Mouse (Mus musculus): ENCODE results near the gene Smg1. TPM values are rescaled to one million over a fixed set of nuclear protein-coding genes. Genes with fewer than 3 reads are reported as not detected.

The Smg1 gene
- polyA plus RNA-seq, 1 experiment from 2014 or later = 23.6 TPM

DNA sequence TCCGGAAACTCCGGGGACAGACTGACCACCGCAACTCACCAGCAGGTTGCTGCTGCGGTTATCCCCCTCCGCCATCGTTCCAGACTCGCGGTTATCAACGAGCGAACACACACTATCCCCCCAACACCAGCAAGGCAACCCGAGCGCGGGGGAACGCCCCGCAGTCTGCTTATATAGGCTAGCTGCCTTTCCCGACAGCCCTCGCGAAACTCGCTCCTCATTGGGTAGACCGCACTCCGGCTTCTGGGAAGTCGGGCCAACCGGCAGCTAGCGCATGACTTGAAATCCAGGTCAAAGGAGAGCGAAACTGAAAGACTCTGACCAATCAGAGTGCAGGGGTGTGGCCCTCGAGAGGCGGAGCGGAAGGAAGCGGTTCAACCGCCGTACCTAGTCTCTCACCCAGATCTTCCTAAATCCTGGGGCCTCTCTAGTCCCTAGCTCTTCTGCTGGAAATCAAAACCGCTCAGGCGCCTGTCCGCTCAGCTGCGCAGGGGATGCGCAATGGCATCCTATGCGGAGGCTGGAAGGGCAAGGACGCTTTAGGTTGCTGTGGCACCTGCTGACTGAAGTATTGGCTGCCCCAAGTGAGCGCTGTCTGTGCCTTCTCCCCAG, 113.9 kb downstream of the Smg1 start, which contains the start of gene Arl6ip1:
TSS of gene Arl6ip1 (minus strand) at position 233 of the 612 bp plus-strand sequence.
- no peaks in the 10 kb centered on the region for H3K27me3 ChIP-seq
- H3K4me2 ChIP-seq = peak within 1 kb of the TSS; percentile 72
- peak within 1 kb of the TSS; percentile 92 for H3K27ac ChIP-seq
- H3K9ac ChIP-seq = peak within 1 kb of the TSS; percentile 86
- H3K9me3 ChIP-seq = no peaks in the 10 kb centered on the region
- H3K36me3 ChIP-seq = peaks cover 19% of the 10 kb centered on the region
- 1% methylated on average over 39 of the region's 39 CpGs for WGBS
- H3K4me3 ChIP-seq = peak within 1 kb of the TSS; percentile 73
- peak; percentile 99 for ATAC-seq (ENCODE audit: insufficient number of reproducible peaks, insufficient read depth, low FRiP score, low TSS enrichment, low read depth)
- H3K4me1 ChIP-seq = peaks cover 28% of the 10 kb centered on the region

GRCm38 (mm10) chr7:118128925-118129429, 114.5 kb downstream of the Smg1 start:
- under 1% methylated on average over 21 of the region's 21 CpGs for WGBS
- Histone ChIP-seq H3K27me3 (no peaks in the 10 kb centered on the region), H3K4me2 (peak overlapping the region; percentile 72), H3K9ac (peak overlapping the region; percentile 86), H3K4me3 (peak overlapping the region; percentile 73), H3K4me1 (peaks cover 28% of the 10 kb centered on the region), H3K36me3 (peaks cover 23% of the 10 kb centered on the region), H3K9me3 (no peaks in the 10 kb centered on the region), H3K27ac (peak overlapping the region; percentile 92)
- ATAC-seq (ENCODE audit: insufficient number of reproducible peaks, insufficient read depth, low FRiP score, low TSS enrichment, low read depth) = peak; percentile 75

DNA sequence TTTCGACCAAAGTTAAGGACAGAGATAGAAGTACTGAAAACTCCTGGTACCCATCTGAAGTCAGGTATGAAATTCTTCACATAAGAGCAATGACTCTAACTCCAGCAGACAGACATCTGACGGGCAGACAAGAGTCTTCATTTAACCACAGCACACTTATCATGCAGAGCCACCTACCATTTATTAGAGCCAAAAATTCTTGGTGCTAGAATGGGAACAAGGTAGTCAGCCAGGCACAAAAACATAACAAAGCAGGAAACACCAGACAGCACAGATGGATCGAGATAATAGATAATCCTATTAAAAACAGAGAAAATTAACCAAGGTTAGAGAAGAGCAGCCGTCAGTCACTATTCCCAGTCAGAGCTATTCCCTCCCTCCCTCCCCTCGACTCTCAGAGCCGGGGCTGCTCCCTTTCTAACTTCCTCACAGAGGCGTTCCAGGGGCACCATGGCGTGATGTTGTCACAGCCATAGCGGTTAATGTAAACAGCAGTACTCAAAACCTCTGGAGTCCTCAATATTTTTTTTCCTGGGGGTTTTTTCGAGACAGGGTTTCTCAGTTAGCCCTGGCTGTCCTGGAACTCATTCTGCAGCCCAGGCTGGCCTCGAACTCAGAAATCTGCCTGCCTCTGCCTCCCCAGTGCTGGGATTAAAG, 117.1 kb downstream of the Smg1 start:
- peaks cover 28% of the 10 kb centered on the region for H3K4me1 ChIP-seq
- H3K27ac ChIP-seq = no peak overlapping the region
- H3K9ac ChIP-seq = 0 out of 2 replicates have a peak overlapping the region, but pooled peaks have one; percentile 32
- ATAC-seq (ENCODE audit: insufficient number of reproducible peaks, insufficient read depth, low FRiP score, low TSS enrichment, low read depth) = no peak
- peak overlapping the region; percentile 72; the same call in 1 of the 2 replicates for H3K4me2 ChIP-seq
- H3K9me3 ChIP-seq = no peaks in the 10 kb centered on the region
- H3K4me3 ChIP-seq = 0 out of 2 replicates have a peak overlapping the region, but pooled peaks have one; percentile 4
- H3K27me3 ChIP-seq = no peaks in the 10 kb centered on the region
- peaks cover 44% of the 10 kb centered on the region for H3K36me3 ChIP-seq
- 76% methylated on average over 11 of the region's 11 CpGs for WGBS

DNA sequence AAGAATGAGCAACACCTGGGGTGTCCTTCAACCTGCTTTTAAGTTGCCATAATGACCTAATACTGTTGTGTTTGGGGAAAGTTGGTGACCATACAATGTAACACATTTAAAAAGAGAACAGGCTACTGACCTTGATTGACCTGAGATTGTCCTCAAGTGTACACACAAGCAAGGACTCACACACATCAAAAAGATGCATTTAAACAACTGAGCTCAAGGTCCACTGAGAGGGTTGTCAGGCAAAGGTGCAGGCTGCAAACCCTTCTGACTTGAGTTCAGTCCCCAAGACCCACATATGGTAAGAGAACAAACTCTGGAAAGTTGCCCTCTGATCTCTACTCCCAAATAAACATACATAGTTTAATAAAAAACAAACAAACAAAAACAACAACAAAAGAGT, 117.7 kb downstream of the Smg1 start:
- Histone ChIP-seq H3K9ac (no peak overlapping the region), H3K27me3 (no peaks in the 10 kb centered on the region), H3K4me2 (no peak overlapping the region), H3K4me3 (no peak overlapping the region), H3K9me3 (no peaks in the 10 kb centered on the region), H3K27ac (no peak overlapping the region), H3K36me3 (peaks cover 50% of the 10 kb centered on the region), H3K4me1 (peaks cover 28% of the 10 kb centered on the region)
- ATAC-seq (ENCODE audit: insufficient number of reproducible peaks, insufficient read depth, low FRiP score, low TSS enrichment, low read depth) = no peak

GRCm38 (mm10) chr7:118123512-118124411, 119.7 kb downstream of the Smg1 start:
- Histone ChIP-seq H3K36me3 (peaks cover 69% of the 10 kb centered on the region), H3K4me3 (no peak overlapping the region), H3K4me1 (peaks cover 24% of the 10 kb centered on the region), H3K9me3 (no peaks in the 10 kb centered on the region), H3K4me2 (no peak overlapping the region), H3K9ac (no peak overlapping the region), H3K27me3 (no peaks in the 10 kb centered on the region), H3K27ac (no peak overlapping the region)
- WGBS = 87% methylated on average over 4 of the region's 4 CpGs
- no peak for ATAC-seq (ENCODE audit: insufficient number of reproducible peaks, insufficient read depth, low FRiP score, low TSS enrichment, low read depth)

DNA sequence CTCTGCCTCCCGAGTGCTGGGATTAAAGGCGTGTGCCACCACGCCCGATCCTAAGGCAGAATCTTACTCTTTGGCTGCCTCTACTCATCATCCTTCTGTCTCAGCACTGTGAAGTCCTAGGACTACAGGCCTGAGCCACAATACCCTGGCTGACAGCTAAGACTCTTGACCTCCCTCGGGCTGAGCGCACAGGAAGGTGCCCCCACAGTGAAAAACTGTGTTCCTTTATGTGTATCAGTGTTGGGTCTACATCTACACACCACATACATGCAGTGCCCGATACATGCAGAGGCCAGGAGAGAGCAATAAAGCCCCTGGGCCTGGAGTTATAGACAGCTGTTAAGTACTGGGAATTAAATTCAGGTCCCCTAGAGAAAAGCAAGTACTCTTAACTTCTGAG, 121.2 kb downstream of the Smg1 start:
- no peak overlapping the region for H3K27ac ChIP-seq
- H3K4me1 ChIP-seq = peaks cover 11% of the 10 kb centered on the region
- ATAC-seq (ENCODE audit: insufficient number of reproducible peaks, insufficient read depth, low FRiP score, low TSS enrichment, low read depth) = no peak
- H3K4me3 ChIP-seq = no peak overlapping the region
- no peaks in the 10 kb centered on the region for H3K9me3 ChIP-seq
- WGBS = 97% methylated on average over 7 of the region's 7 CpGs
- H3K27me3 ChIP-seq = no peaks in the 10 kb centered on the region
- no peak overlapping the region for H3K4me2 ChIP-seq
- H3K9ac ChIP-seq = no peak overlapping the region
- H3K36me3 ChIP-seq = peaks cover 77% of the 10 kb centered on the region

DNA sequence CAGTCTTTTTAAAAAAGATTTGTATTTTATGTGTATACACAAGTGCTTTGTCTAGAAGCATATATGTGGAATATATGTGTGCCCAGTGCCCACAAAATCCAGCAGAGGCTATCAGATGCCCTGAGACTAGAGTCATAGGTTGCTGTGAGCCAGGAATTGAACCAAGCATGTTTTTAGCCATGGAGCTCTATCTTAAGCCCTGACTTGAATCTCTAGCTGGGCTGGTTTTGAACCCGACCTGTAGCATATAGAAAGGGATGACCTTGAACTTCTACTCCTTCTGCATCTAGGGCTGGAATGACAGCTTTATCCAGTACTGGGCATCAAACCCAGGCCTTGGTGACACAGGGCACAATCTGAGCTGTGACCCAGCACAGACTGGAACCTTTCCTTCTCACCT, 122.8 kb downstream of the Smg1 start:
- Histone ChIP-seq H3K27ac (no peak overlapping the region), H3K9me3 (no peaks in the 10 kb centered on the region), H3K4me1 (no peaks in the 10 kb centered on the region), H3K4me3 (no peak overlapping the region), H3K27me3 (no peaks in the 10 kb centered on the region), H3K36me3 (peaks cover 63% of the 10 kb centered on the region), H3K9ac (no peak overlapping the region), H3K4me2 (no peak overlapping the region)
- no peak for ATAC-seq (ENCODE audit: insufficient number of reproducible peaks, insufficient read depth, low FRiP score, low TSS enrichment, low read depth)
- 88% methylated on average over 1 of the region's 1 CpGs for WGBS

GRCm38 (mm10) chr7:118119946-118120345, 123.5 kb downstream of the Smg1 start:
- Histone ChIP-seq H3K4me3 (no peak overlapping the region), H3K27me3 (no peaks in the 10 kb centered on the region), H3K4me2 (no peak overlapping the region), H3K36me3 (peaks cover 62% of the 10 kb centered on the region), H3K9ac (0 out of 2 replicates have a peak overlapping the region, but pooled peaks have one; percentile 21), H3K4me1 (peaks cover 1% of the 10 kb centered on the region; the same call in 1 of the 2 replicates), H3K9me3 (no peaks in the 10 kb centered on the region), H3K27ac (no peak overlapping the region)
- no peak for ATAC-seq (ENCODE audit: insufficient number of reproducible peaks, insufficient read depth, low FRiP score, low TSS enrichment, low read depth)
- WGBS = 85% methylated on average over 5 of the region's 5 CpGs

DNA sequence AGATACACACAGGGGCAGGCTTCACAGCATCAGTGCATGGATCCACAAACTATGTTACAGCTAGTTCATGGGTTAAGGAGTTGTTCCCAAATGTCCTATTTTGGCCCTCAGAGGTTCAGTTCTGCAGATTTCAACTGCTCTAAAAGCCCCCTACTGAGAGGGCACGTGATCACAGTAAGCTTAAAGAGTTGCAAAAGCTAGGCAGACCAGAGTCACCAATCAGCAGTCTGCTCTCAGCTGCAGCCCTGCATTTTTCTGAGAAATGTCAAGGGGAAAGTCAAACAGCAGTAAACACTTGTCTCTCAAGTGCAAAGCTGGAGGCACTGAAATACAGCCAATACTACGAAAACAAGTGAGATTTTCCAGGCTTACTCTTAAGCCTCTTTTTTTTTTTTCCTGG, 124.3 kb downstream of the Smg1 start:
- WGBS = 62% methylated on average over 2 of the region's 2 CpGs
- ATAC-seq (ENCODE audit: insufficient number of reproducible peaks, insufficient read depth, low FRiP score, low TSS enrichment, low read depth) = no peak
- no peak overlapping the region for H3K27ac ChIP-seq
- no peak overlapping the region for H3K4me2 ChIP-seq
- no peaks in the 10 kb centered on the region for H3K9me3 ChIP-seq
- H3K4me3 ChIP-seq = no peak overlapping the region
- peaks cover 9% of the 10 kb centered on the region for H3K4me1 ChIP-seq
- peaks cover 62% of the 10 kb centered on the region for H3K36me3 ChIP-seq
- no peaks in the 10 kb centered on the region for H3K27me3 ChIP-seq
- no peak overlapping the region for H3K9ac ChIP-seq

GRCm38 (mm10) chr7:118118426-118118825, 125.0 kb downstream of the Smg1 start:
- Histone ChIP-seq H3K9ac (no peak overlapping the region), H3K9me3 (no peaks in the 10 kb centered on the region), H3K36me3 (peaks cover 65% of the 10 kb centered on the region), H3K4me3 (no peak overlapping the region), H3K27ac (no peak overlapping the region), H3K27me3 (no peaks in the 10 kb centered on the region), H3K4me2 (no peak overlapping the region), H3K4me1 (peaks cover 16% of the 10 kb centered on the region)
- whole genome bisulfite sequencing = 82% methylated on average over 3 of the region's 3 CpGs
- ATAC-seq (ENCODE audit: insufficient number of reproducible peaks, insufficient read depth, low FRiP score, low TSS enrichment, low read depth) = no peak

DNA sequence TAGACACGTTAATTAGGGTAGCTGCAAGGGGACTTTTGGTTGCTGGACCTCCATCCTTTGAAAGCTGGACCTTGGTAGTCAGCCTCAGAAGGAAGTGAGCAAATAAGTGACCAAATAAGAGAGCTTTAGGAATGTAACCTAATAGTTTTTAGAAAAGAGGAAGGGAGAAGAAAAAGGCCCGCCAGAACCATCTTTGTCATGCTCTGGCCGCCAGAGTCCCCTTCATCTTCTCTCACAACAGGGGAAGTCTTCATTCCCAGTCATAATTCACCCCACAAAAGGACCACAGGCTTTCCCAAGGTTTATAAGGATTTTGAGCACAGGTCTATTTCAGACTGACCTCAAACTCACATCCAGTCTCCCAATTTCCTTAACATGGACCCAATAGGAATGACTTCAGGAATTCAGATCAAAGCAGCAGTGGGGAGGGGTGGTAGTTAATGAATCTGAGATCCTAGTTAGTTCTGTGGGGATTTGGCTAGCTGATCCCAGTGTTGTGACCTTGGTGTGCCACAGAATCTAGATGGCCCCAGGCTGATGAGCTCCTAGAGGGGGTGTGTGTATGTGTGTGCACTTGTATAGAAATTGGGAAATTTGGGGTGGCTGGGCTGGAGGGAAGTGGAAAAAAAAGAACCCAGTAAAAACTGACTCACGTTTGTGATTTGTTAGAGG, 125.8 kb downstream of the Smg1 start:
- H3K36me3 ChIP-seq = peaks cover 65% of the 10 kb centered on the region
- no peaks in the 10 kb centered on the region for H3K27me3 ChIP-seq
- no peaks in the 10 kb centered on the region for H3K9me3 ChIP-seq
- no peak for ATAC-seq (ENCODE audit: insufficient number of reproducible peaks, insufficient read depth, low FRiP score, low TSS enrichment, low read depth)
- no peak overlapping the region for H3K4me2 ChIP-seq
- 48% methylated on average over 4 of the region's 4 CpGs for WGBS
- peak overlapping the region; percentile 11; the same call in 1 of the 2 replicates for H3K27ac ChIP-seq
- H3K4me3 ChIP-seq = no peak overlapping the region
- H3K9ac ChIP-seq = 0 out of 2 replicates have a peak overlapping the region, but pooled peaks have one; percentile 21
- peaks cover 24% of the 10 kb centered on the region for H3K4me1 ChIP-seq
